Mouse (Mus musculus): ENCODE results near the gene Vac14. TPM values are rescaled to one million over a fixed set of nuclear protein-coding genes. Genes with fewer than 3 reads are reported as not detected.
A peak's percentile ranks its signal among the peaks of the same experiment; 100 is the strongest.

The Vac14 gene
- polyA plus RNA-seq, 1 experiment from 2014 or later: 20.3 TPM

GRCm38 (mm10) chr8:110745162-110745561 is 126.8 kb downstream of the Vac14 start:
- no peak for ATAC-seq
- 94% methylated on average over 10 of the region's 10 CpGs for WGBS

DNA sequence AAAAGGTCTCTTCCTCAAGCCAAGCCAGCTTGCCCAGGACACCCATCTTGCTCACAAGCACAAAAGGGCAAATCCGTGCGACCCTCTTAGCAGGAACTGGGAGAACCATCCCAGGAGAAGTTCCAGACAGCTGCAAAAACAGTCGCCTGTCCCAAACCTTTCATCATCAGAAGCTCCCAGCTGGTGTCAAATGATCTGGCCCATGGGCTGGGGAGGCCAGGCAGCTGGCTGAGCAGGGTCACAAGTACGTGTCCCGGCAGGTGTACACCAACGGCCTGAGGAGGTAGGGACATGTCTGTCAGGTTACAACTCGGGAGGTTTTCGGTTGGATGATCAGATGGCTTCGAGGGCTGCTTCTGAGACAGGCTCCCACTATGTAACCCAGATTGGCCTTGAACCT is 128.3 kb downstream of the Vac14 start:
- no peak for ATAC-seq
- no peak overlapping the region for H3K4me2 ChIP-seq
- H3K27me3 ChIP-seq: no peaks in the 10 kb centered on the region
- no peaks in the 10 kb centered on the region for H3K9me3 ChIP-seq (replicated peaks)
- 81% methylated on average over 9 of the region's 9 CpGs for WGBS
- no peaks in the 10 kb centered on the region for H3K36me3 ChIP-seq (ENCODE audit: poor library complexity, severe bottlenecking)
- no peak overlapping the region for H3K27ac ChIP-seq
- no peak overlapping the region for H3K4me3 ChIP-seq
- no peak overlapping the region for H3K9ac ChIP-seq
- no peaks in the 10 kb centered on the region for H3K4me1 ChIP-seq

More at GRCm38 (mm10) chr8:110745162-110745561, 126.8 kb downstream of the Vac14 start:
- Histone ChIP-seq H3K27me3 (no peaks in the 10 kb centered on the region), H3K4me3 (no peak overlapping the region), H3K36me3 (ENCODE audit: poor library complexity, severe bottlenecking) (peaks cover 6% of the 10 kb centered on the region), H3K9ac (no peak overlapping the region), H3K9me3 (replicated peaks) (no peaks in the 10 kb centered on the region), H3K4me1 (no peaks in the 10 kb centered on the region), H3K27ac (no peak overlapping the region), H3K4me2 (no peak overlapping the region)

DNA sequence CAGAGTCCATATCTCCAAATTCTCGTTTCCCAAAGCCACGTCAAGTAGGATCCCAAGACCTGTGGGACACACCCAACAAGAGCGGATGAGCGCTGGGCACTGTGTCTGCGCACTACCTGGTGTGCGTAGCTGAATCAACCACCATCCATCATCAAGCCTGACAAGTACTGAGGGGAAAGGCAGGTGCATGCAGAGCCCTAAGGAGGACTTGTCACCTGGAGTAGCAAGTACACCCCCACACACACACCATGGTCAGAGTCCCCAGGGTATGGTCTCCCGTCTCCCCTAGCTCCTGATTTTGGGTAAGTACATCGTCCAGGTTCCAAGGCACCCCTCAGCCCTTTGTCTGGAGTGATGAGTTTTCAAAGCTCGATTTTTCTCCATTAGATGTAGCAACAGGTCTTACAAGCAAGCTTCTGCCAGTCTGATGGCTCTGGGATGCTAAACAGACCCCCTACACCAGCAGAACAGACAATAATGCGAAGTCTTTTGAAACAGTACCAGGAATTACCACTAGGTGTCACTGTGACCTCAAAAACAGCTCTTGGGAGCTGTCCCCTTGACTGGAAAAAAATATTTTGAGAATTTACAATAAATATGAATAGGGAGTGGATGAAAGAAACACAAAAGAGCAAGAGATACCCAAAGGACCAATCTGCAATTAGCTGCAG is 131.2 kb downstream of the Vac14 start:
- WGBS: 61% methylated on average over 10 of the region's 10 CpGs
- H3K36me3 ChIP-seq (ENCODE audit: poor library complexity, severe bottlenecking): no peaks in the 10 kb centered on the region

DNA sequence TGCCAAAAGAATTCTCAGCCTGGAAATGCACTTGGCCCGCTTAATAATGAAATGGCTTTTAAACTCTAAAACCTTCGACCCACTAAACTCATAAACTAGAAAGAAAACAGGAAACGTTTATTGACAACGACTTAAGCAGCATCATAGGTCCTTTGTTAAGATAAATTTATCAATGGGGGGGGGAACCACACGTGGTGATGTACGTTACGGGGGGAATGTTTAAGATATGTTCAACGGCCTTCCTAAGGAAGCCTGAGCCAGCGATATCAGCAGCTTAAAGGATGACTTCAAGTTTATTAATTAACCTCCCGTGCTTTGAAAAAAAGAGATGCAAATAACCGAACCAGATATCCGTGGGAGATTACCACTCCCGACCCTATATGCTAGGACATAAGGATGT is 131.9 kb downstream of the Vac14 start:
- Histone ChIP-seq H3K27me3 (no peaks in the 10 kb centered on the region), H3K4me1 (no peaks in the 10 kb centered on the region), H3K27ac (no peak overlapping the region), H3K9me3 (replicated peaks) (no peaks in the 10 kb centered on the region), H3K36me3 (ENCODE audit: poor library complexity, severe bottlenecking) (no peaks in the 10 kb centered on the region), H3K4me3 (no peak overlapping the region), H3K4me2 (no peak overlapping the region), H3K9ac (no peak overlapping the region)
- ATAC-seq: no peak
- 50% methylated on average over 13 of the region's 13 CpGs for WGBS

More for the DNA sequence above, 131.2 kb downstream of the Vac14 start:
- H3K4me3 ChIP-seq: no peak overlapping the region
- peak; percentile 61 for ATAC-seq
- H3K27ac ChIP-seq: no peak overlapping the region
- H3K4me1 ChIP-seq: no peaks in the 10 kb centered on the region
- no peak overlapping the region for H3K4me2 ChIP-seq
- H3K9me3 ChIP-seq (replicated peaks): no peaks in the 10 kb centered on the region
- no peaks in the 10 kb centered on the region for H3K27me3 ChIP-seq
- H3K9ac ChIP-seq: no peak overlapping the region

DNA sequence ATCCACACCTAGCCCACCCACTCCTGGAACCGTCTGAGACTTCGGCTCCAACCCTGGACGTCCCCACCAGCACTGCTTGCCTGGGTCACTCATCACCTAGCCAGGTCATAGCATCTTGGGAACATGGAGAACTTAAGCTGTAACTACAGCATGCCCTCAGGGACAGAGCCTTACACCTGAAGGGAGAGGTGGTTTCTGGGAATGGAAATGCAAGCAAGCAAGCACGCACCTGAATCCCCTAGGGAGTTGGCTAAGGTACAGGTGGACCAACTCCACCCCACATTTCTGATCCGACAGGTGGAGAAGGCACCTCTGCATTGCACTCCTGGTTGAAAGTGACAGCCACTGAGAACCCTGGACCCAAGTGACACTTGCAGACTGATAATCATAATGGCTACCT is 133.1 kb downstream of the Vac14 start:
- no peak overlapping the region for H3K4me3 ChIP-seq
- H3K9me3 ChIP-seq (replicated peaks): no peaks in the 10 kb centered on the region
- H3K4me2 ChIP-seq: no peak overlapping the region
- no peak overlapping the region for H3K9ac ChIP-seq
- no peaks in the 10 kb centered on the region for H3K36me3 ChIP-seq (ENCODE audit: poor library complexity, severe bottlenecking)
- ATAC-seq: no peak
- H3K27ac ChIP-seq: no peak overlapping the region
- H3K4me1 ChIP-seq: no peaks in the 10 kb centered on the region
- no peaks in the 10 kb centered on the region for H3K27me3 ChIP-seq
- 83% methylated on average over 5 of the region's 5 CpGs for WGBS

GRCm38 (mm10) chr8:110754713-110755112 is 136.3 kb downstream of the Vac14 start:
- Histone ChIP-seq H3K36me3 (ENCODE audit: poor library complexity, severe bottlenecking) (no peaks in the 10 kb centered on the region), H3K27ac (no peak overlapping the region), H3K27me3 (no peaks in the 10 kb centered on the region), H3K4me3 (no peak overlapping the region), H3K4me1 (no peaks in the 10 kb centered on the region), H3K9ac (no peak overlapping the region), H3K9me3 (replicated peaks) (no peaks in the 10 kb centered on the region), H3K4me2 (no peak overlapping the region)
- ATAC-seq: no peak
- 62% methylated on average over 3 of the region's 4 CpGs for whole genome bisulfite sequencing

DNA sequence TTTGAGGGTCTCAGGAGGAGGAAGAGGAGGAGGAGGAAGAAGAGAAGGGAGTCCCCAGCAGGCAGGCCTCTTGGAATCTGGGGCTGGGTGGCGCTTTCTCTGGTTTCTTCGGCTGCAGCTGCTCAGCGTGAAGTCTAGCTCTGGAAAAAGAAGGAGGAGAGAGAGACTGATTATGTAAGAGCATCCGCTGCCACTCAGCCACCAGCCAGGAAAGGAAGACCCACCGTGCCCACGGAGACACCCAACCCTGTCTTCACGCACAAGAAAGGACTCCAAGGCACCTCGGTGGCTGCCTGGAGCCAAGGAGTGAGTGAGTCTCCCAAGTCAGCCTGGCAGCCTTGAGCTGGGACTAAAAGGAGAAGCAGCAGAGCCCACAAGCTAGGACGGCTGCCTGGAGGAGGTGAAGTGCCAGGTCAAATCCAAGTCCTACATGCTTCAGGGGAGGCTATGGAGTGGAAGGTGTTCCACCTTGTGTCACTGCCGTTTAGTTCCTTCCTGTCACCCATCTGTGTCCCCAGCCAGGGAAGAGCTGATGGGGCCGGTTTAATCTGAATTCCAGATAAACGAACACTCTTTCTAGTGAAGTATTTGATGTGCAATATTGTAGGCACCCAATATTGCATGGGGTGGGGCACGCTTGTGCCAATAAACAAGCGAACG is 137.3 kb downstream of the Vac14 start:
- no peak overlapping the region for H3K9ac ChIP-seq
- H3K4me1 ChIP-seq: no peaks in the 10 kb centered on the region
- no peak overlapping the region for H3K4me2 ChIP-seq
- no peaks in the 10 kb centered on the region for H3K27me3 ChIP-seq
- no peaks in the 10 kb centered on the region for H3K36me3 ChIP-seq (ENCODE audit: poor library complexity, severe bottlenecking)
- H3K27ac ChIP-seq: no peak overlapping the region
- 50% methylated on average over 15 of the region's 15 CpGs for WGBS
- H3K4me3 ChIP-seq: no peak overlapping the region
- no peaks in the 10 kb centered on the region for H3K9me3 ChIP-seq (replicated peaks)
- no peak for ATAC-seq

GRCm38 (mm10) chr8:110756196-110756595 is 137.8 kb downstream of the Vac14 start:
- H3K36me3 ChIP-seq (ENCODE audit: poor library complexity, severe bottlenecking): no peaks in the 10 kb centered on the region
- H3K4me1 ChIP-seq: no peaks in the 10 kb centered on the region
- H3K9ac ChIP-seq: no peak overlapping the region
- no peak for ATAC-seq
- 90% methylated on average over 5 of the region's 5 CpGs for WGBS
- no peak overlapping the region for H3K4me2 ChIP-seq
- no peaks in the 10 kb centered on the region for H3K27me3 ChIP-seq
- H3K27ac ChIP-seq: no peak overlapping the region
- no peaks in the 10 kb centered on the region for H3K9me3 ChIP-seq (replicated peaks)
- H3K4me3 ChIP-seq: no peak overlapping the region

DNA sequence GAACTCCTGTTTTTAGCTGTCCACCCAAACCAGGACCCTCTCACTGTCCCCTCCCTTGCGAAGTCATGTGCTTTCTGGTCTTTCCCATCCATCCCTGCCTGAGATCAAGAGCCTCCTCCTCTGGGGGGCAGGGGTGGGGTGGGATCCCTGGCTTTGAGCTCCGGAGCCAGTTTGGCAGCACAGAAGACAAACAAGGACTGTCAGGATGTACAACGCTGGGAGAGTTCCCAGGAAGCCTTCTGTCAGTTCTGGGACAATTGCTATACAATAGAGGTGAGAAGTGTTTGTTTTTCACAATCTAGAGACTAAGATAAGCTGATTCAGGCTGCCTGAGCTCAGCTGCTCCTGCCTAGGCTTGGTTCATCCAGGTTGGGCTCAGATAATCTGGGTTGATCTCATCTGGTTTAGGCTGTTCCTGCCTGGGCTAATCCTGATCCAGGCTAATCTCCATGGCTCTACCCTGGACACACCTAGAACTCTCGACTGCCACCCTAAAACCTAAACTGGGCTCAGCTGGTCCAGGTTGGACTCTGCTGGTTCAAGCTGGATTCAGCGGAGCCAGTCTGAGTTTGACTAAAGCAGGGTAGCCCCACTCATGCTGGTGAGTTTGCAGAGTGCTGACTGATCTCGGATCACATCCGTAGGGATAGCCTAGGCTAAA is 142.0 kb downstream of the Vac14 start:
- no peak for ATAC-seq
- Histone ChIP-seq H3K27me3 (no peaks in the 10 kb centered on the region), H3K4me3 (no peak overlapping the region), H3K4me1 (no peaks in the 10 kb centered on the region), H3K9me3 (replicated peaks) (no peaks in the 10 kb centered on the region), H3K36me3 (ENCODE audit: poor library complexity, severe bottlenecking) (no peaks in the 10 kb centered on the region), H3K27ac (no peak overlapping the region), H3K9ac (no peak overlapping the region), H3K4me2 (no peak overlapping the region)
- WGBS: 81% methylated on average over 7 of the region's 7 CpGs

DNA sequence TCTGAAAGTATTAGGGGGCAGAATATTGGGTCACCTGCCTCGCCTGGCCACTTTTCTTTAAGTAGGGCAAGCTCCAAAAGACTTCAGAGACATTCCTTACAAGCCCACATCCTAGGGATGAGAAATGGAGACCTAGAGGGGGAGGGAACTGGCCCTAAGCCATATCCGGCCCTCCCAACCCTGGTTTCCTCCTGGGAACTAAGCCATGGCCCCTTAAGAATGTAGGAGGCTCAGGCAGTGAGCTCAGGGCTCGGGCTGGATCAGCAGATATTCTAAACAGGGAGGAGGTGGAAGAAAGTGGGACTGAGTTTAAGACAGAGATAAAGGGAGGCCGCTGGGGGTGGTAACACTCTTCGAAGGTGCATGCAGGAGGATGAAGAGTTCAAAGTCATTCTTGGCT is 142.8 kb downstream of the Vac14 start:
- WGBS: 60% methylated on average over 5 of the region's 5 CpGs

GRCm38 (mm10) chr8:110761988-110762387 is 143.6 kb downstream of the Vac14 start:
- Histone ChIP-seq H3K4me3 (no peak overlapping the region), H3K4me2 (no peak overlapping the region), H3K4me1 (no peaks in the 10 kb centered on the region), H3K9me3 (replicated peaks) (no peaks in the 10 kb centered on the region), H3K36me3 (ENCODE audit: poor library complexity, severe bottlenecking) (no peaks in the 10 kb centered on the region), H3K9ac (no peak overlapping the region), H3K27me3 (no peaks in the 10 kb centered on the region), H3K27ac (no peak overlapping the region)
- 70% methylated on average over 6 of the region's 6 CpGs for WGBS
- ATAC-seq: no peak

More for the DNA sequence above, 142.8 kb downstream of the Vac14 start:
- Histone ChIP-seq H3K4me3 (no peak overlapping the region), H3K27ac (no peak overlapping the region), H3K36me3 (ENCODE audit: poor library complexity, severe bottlenecking) (no peaks in the 10 kb centered on the region), H3K9me3 (replicated peaks) (no peaks in the 10 kb centered on the region), H3K4me2 (no peak overlapping the region), H3K27me3 (no peaks in the 10 kb centered on the region), H3K4me1 (no peaks in the 10 kb centered on the region), H3K9ac (no peak overlapping the region)
- no peak for ATAC-seq

GRCm38 (mm10) chr8:110764671-110765070 is 146.3 kb downstream of the Vac14 start:
- Histone ChIP-seq H3K36me3 (ENCODE audit: poor library complexity, severe bottlenecking) (no peaks in the 10 kb centered on the region), H3K27ac (no peak overlapping the region), H3K4me3 (no peak overlapping the region), H3K27me3 (no peaks in the 10 kb centered on the region), H3K4me1 (no peaks in the 10 kb centered on the region), H3K4me2 (no peak overlapping the region), H3K9ac (no peak overlapping the region), H3K9me3 (replicated peaks) (no peaks in the 10 kb centered on the region)
- WGBS: 58% methylated on average over 3 of the region's 3 CpGs
- no peak for ATAC-seq
